Mouse (Mus musculus): ENCODE data around the gene Rbm8a.

DNA sequence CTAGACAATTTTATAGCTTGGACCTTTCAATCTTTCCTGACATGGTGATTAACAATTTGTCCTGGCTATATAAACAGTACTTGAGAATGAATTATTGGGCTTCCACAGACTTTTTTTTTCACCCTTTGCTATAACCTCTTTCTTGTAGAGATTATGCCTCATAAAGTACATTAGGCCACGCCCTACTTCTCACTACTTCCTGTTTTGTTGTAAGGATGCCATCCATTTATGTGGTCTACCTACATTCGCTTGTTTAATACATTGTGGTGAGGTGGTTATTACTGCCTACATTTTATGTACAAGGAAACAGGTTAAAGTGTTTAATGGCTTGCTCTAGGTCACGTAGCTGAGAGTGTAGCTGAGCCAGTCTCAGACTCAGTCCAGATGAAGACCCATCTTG, 45.4 kb downstream of the Rbm8a start:
- TF ChIP-seq POLR2A (IDR thresholded peaks at IDR 0.05; ENCODE audit: insufficient read depth, low read depth, low read length) (no peak), CTCF (IDR thresholded peaks at IDR 0.05) (no peak), EP300 (IDR thresholded peaks at IDR 0.05; ENCODE audit: insufficient read depth, low read depth, low read length) (no peak)

Data from heart, adult 2 months (tissue).